Mouse (Mus musculus): ENCODE measurements around the gene Zfp128. TPM values are rescaled to one million over a fixed set of nuclear protein-coding genes. Genes with fewer than 3 reads are reported as not detected.
"Not testable (repeated sequence)": the region's sequence is repeated elsewhere in the genome, so short reads cannot be mapped to it uniquely, and the experiment has no call there.

The Zfp128 gene
- polyA plus RNA-seq (2015; fragmentation: Nextera tagmentation; extraction: Ambion mirVana), result 6.7 and 7.5 TPM in 2 replicates

GRCm38 (mm10) chr7:12880911-12881660 is at the start of gene Zfp128:
Zfp128 (plus strand) TSS chr7:12881177.
- Histone ChIP-seq H3K4me2 (peak within 1 kb of the TSS; percentile 84), H3K4me1 (peaks cover 18% of the 10 kb centered on the region), H3K27ac (replicated peaks) (peak within 1 kb of the TSS; percentile 61), H3K27me3 (replicated peaks) (no peaks in the 10 kb centered on the region), H3K4me3 (replicated peaks) (peak within 1 kb of the TSS; percentile 73), H3K9ac (replicated peaks) (peak within 1 kb of the TSS; percentile 79), H3K9me3 (replicated peaks) (no peaks in the 10 kb centered on the region), H3K36me3 (peaks cover 19% of the 10 kb centered on the region)
- under 1% methylated on average over 35 of the region's 35 CpGs for WGBS
- ATAC-seq (ENCODE audit: low FRiP score), result peak; percentile 99

DNA sequence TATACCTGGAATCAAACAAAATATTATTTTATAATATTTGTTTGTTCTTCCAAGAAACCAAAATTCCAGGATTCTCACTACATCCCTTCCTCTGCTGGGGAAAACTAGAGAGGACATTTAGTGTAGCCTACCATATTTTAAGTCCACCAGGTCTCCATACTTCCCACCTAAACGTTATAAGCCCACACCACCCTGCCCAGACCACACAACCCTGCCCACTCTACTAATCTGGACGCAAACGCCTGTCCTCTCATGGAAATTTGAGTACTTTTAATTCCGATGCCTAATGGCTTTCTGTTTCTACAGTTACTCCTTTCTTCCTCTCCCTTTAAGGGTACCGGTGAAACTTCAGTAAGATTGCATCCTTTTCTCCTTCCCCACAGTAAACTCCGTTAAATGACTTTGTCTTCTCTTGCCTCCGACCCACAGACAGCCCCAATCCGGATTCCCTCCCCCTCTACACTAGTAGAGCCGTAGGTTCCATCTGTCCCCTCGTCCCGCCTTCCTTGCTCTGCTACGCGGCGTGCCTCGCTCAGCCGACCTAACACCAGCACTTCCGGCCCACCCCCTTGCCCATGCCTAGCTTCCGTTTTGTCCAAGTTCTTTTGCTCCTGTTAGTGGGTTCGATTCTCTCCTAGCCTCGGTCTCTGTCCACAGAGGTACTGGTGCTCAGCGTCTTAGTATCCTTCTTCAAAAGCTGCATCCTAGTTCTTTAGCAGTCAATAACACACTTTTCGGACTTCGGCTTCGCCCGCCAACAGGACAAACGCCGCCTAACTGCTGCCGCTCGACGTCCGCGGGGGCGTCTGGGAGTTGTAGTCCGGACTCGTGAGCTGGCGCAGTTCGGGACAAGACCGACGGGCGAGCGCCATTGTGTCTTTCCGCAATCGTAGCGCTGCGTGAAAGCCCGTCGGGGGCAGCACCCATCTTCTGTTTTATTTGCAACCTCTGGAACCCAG is 46.5 kb upstream of the Zfp128 start, which contains the start of gene Zfp110:
Zfp110 (plus strand) TSS at position 600 of the 959 bp plus-strand sequence.
- H3K27ac ChIP-seq (replicated peaks), result peak within 1 kb of the TSS; percentile 33; the same call in 1 of the 2 replicates
- H3K36me3 ChIP-seq, result peaks cover 32% of the 10 kb centered on the region
- ATAC-seq (ENCODE audit: low FRiP score), result peak; percentile 97
- peak within 1 kb of the TSS; percentile 36 for H3K9ac ChIP-seq (replicated peaks)
- H3K4me1 ChIP-seq, result peaks cover 7% of the 10 kb centered on the region; the same call in 1 of the 2 replicates
- peak within 1 kb of the TSS; percentile 60 for H3K4me3 ChIP-seq (replicated peaks)
- peaks cover 32% of the 10 kb centered on the region for H3K9me3 ChIP-seq (replicated peaks)
- H3K4me2 ChIP-seq, result peak within 1 kb of the TSS; percentile 67
- 3% methylated on average over 47 of the region's 47 CpGs for WGBS
- H3K27me3 ChIP-seq (replicated peaks), result no peaks in the 10 kb centered on the region

DNA sequence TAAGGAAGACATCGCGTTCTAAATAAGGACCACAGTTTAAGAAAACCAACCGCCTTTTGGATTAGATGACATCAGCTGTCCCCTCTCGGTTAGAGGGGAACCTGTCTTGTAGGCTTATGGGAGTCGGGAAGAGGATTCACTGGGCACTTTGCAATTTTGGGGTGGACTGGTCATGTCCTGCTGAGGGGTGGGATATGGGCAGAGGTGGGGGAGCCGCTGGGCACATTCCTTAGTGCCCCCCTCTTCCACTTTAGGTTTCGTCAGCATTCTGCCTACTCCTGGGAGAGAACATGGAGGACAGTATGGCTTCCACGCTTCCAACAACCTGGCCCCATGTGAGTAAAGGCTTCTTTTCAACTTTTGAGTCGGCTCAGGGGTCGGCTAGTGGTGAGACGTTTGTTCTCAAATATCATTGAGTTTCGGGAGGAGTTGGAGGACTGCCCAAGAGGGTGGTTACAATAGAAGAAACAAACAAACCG is 45.7 kb upstream of the Zfp128 start:
- Histone ChIP-seq H3K9me3 (replicated peaks) (peaks cover 38% of the 10 kb centered on the region), H3K4me3 (replicated peaks) (peak overlapping the region; percentile 60), H3K27ac (replicated peaks) (peak overlapping the region; percentile 33; the same call in 1 of the 2 replicates), H3K4me1 (peaks cover 7% of the 10 kb centered on the region; the same call in 1 of the 2 replicates), H3K4me2 (peak overlapping the region; percentile 67), H3K9ac (replicated peaks) (peak overlapping the region; percentile 36), H3K36me3 (peaks cover 38% of the 10 kb centered on the region), H3K27me3 (replicated peaks) (no peaks in the 10 kb centered on the region)
- ATAC-seq (ENCODE audit: low FRiP score), result peak; percentile 53
- WGBS, result 36% methylated on average over 13 of the region's 13 CpGs

- 96% methylated on average over 4 of the region's 4 CpGs for WGBS
These were observed 45.2 kb upstream of the Zfp128 start for GRCm38 (mm10) chr7:12835779-12836178.

GRCm38 (mm10) chr7:12874301-12874700 is 6.7 kb upstream of the Zfp128 start:
- H3K4me1 ChIP-seq, result no peaks in the 10 kb centered on the region
- H3K9ac ChIP-seq (replicated peaks), result no peak overlapping the region
- H3K4me3 ChIP-seq (replicated peaks), result no peak overlapping the region
- H3K36me3 ChIP-seq, result no peaks in the 10 kb centered on the region
- 23% methylated on average over 3 of the region's 3 CpGs for WGBS
- H3K9me3 ChIP-seq (replicated peaks), result peaks cover 3% of the 10 kb centered on the region
- H3K27me3 ChIP-seq (replicated peaks), result no peaks in the 10 kb centered on the region
- ATAC-seq (ENCODE audit: low FRiP score), result no peak
- no peak overlapping the region for H3K27ac ChIP-seq (replicated peaks)
- no peak overlapping the region for H3K4me2 ChIP-seq

More at GRCm38 (mm10) chr7:12835779-12836178, 45.2 kb upstream of the Zfp128 start:
- no peak for ATAC-seq (ENCODE audit: low FRiP score)
- H3K36me3 ChIP-seq, result peaks cover 44% of the 10 kb centered on the region
- H3K9ac ChIP-seq (replicated peaks), result no peak overlapping the region
- peaks cover 42% of the 10 kb centered on the region for H3K9me3 ChIP-seq (replicated peaks)
- H3K4me1 ChIP-seq, result peaks cover 7% of the 10 kb centered on the region; the same call in 1 of the 2 replicates
- peak overlapping the region; percentile 67 for H3K4me2 ChIP-seq
- peak overlapping the region; percentile 60 for H3K4me3 ChIP-seq (replicated peaks)
- H3K27ac ChIP-seq (replicated peaks), result no peak overlapping the region
- H3K27me3 ChIP-seq (replicated peaks), result no peaks in the 10 kb centered on the region

DNA sequence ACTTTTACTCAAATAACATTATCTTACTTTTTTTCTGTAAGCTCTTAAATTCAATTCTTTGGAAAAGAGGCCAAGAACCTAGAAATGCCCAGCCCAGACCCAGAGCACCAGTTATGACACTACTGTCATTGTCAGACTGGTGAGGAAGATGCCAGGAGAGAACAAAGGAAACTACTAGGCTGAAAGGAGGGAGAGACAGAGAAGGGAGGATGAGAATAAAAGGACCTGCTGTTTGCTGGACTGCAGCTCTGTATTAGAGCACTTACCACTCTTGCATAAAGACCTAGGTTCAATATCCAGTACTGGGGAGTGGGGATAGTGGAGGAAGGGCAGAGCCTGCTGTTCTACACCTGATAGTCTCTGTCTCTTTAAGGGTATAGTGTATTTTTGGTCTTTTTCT is 941 bp upstream of the Zfp128 start:
- no peak for ATAC-seq (ENCODE audit: low FRiP score)
- H3K9me3 ChIP-seq (replicated peaks), result no peaks in the 10 kb centered on the region
- H3K36me3 ChIP-seq, result peaks cover 8% of the 10 kb centered on the region
- H3K27me3 ChIP-seq (replicated peaks), result no peaks in the 10 kb centered on the region
- H3K4me2 ChIP-seq, result peak overlapping the region; percentile 84
- no peak overlapping the region for H3K27ac ChIP-seq (replicated peaks)
- peak overlapping the region; percentile 79; the same call in 1 of the 2 replicates for H3K9ac ChIP-seq (replicated peaks)
- peaks cover 18% of the 10 kb centered on the region for H3K4me1 ChIP-seq
- H3K4me3 ChIP-seq (replicated peaks), result peak overlapping the region; percentile 73

DNA sequence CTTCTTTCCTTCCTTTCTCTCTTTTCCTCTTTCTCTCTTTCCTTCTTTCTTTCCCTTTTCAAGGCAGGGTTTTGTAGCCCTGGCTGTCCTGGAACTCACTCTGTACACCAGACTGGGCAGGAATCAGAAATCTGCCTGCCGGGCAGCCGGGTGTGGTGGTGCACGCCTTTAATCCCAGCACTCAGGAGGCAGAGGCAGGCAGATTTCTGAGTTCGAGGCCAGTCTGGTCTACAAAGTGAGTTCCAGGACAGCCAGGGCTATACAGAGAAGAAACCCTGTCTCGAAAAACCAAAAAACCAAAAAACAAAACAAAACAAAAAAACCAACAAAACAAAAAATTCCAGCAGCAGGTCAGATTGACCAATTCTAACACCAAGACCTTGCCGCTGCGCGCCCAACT is 480 bp upstream of the Zfp128 start:
- peak; percentile 33; the same call in 1 of the 2 replicates for ATAC-seq (ENCODE audit: low FRiP score)
- 45% methylated on average over 8 of the region's 8 CpGs for WGBS
- H3K4me3 ChIP-seq (replicated peaks), result peak overlapping the region; percentile 73
- H3K9me3 ChIP-seq (replicated peaks); H3K27me3 ChIP-seq (replicated peaks): not testable (repeated sequence)
- peak overlapping the region; percentile 84 for H3K4me2 ChIP-seq
- peak overlapping the region; percentile 61; the same call in 1 of the 2 replicates for H3K27ac ChIP-seq (replicated peaks)
- H3K36me3 ChIP-seq, result peaks cover 13% of the 10 kb centered on the region
- peak overlapping the region; percentile 79 for H3K9ac ChIP-seq (replicated peaks)
- peaks cover 18% of the 10 kb centered on the region for H3K4me1 ChIP-seq

GRCm38 (mm10) chr7:12886563-12887266 is 5.7 kb downstream of the Zfp128 start:
- Histone ChIP-seq H3K4me1 (peaks cover 14% of the 10 kb centered on the region), H3K4me2 (no peak overlapping the region), H3K9me3 (replicated peaks) (no peaks in the 10 kb centered on the region), H3K4me3 (replicated peaks) (no peak overlapping the region), H3K27me3 (replicated peaks) (no peaks in the 10 kb centered on the region), H3K27ac (replicated peaks) (no peak overlapping the region), H3K9ac (replicated peaks) (no peak overlapping the region), H3K36me3 (peaks cover 68% of the 10 kb centered on the region)
- ATAC-seq (ENCODE audit: low FRiP score), result no peak
- 89% methylated on average over 12 of the region's 12 CpGs for WGBS

DNA sequence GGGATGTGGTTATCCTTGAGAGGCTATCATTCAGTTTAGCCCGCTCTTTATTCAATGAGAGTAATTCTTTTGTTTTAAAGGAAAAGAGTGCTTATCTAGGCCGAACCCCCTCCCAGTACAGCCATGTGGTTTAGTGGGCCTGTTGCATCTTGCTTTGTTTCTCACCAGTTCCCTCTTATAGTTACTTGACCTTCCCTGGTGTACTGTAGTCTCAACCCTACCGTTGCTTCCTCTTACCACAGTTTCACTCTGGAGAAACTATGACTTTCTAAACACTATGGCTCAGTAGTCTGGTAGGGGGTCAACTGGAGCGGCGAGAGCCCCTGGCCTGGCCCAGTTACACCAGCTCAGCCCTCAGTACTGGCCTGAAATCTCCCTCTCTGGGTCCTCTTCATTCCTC is 6.6 kb downstream of the Zfp128 start:
- Histone ChIP-seq H3K9ac (replicated peaks) (no peak overlapping the region), H3K27ac (replicated peaks) (no peak overlapping the region), H3K27me3 (replicated peaks) (no peaks in the 10 kb centered on the region), H3K36me3 (peaks cover 74% of the 10 kb centered on the region), H3K4me3 (replicated peaks) (no peak overlapping the region), H3K9me3 (replicated peaks) (no peaks in the 10 kb centered on the region), H3K4me2 (no peak overlapping the region), H3K4me1 (peaks cover 6% of the 10 kb centered on the region)
- WGBS, result 93% methylated on average over 5 of the region's 5 CpGs
- no peak for ATAC-seq (ENCODE audit: low FRiP score)

DNA sequence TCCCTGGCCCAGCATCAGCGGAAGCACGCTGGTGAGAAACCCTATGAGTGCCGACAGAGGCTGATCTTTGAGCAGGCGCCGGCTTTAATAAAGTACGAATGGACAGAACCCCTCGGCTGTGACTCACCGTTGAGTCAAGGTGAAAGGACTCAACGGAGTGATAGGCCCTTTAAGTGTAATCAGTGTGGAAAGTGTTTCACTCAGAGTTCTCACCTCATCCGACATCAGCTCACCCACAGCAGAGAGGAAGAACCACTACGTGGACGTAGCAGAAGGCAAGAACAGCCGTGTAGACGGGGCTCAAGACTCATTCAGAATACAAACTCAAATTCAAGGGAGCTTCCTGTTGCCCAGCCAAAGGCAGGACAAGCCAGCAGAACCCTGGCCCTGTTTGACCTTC is 10.0 kb downstream of the Zfp128 start:
- Histone ChIP-seq H3K4me1 (no peaks in the 10 kb centered on the region), H3K36me3 (peaks cover 57% of the 10 kb centered on the region), H3K4me3 (replicated peaks) (no peak overlapping the region), H3K4me2 (no peak overlapping the region), H3K27me3 (replicated peaks) (no peaks in the 10 kb centered on the region), H3K27ac (replicated peaks) (no peak overlapping the region), H3K9me3 (replicated peaks) (no peaks in the 10 kb centered on the region), H3K9ac (replicated peaks) (no peak overlapping the region)
- ATAC-seq (ENCODE audit: low FRiP score), result no peak
- 96% methylated on average over 14 of the region's 14 CpGs for WGBS

- H3K4me1 ChIP-seq, result no peaks in the 10 kb centered on the region
- no peak for ATAC-seq (ENCODE audit: low FRiP score)
- no peaks in the 10 kb centered on the region for H3K9me3 ChIP-seq (replicated peaks)
- WGBS, result 85% methylated on average over 1 of the region's 1 CpGs
- H3K27ac ChIP-seq (replicated peaks), result no peak overlapping the region
- H3K36me3 ChIP-seq, result peaks cover 53% of the 10 kb centered on the region
- no peak overlapping the region for H3K4me2 ChIP-seq
- H3K4me3 ChIP-seq (replicated peaks), result no peak overlapping the region
- no peak overlapping the region for H3K9ac ChIP-seq (replicated peaks)
- H3K27me3 ChIP-seq (replicated peaks), result no peaks in the 10 kb centered on the region
These were observed 10.4 kb downstream of the Zfp128 start for GRCm38 (mm10) chr7:12891334-12891733.
